Mouse (Mus musculus): ENCODE results near the gene Sh2d5. TPM values are rescaled to one million over a fixed set of nuclear protein-coding genes. Genes with fewer than 3 reads are reported as not detected.

Sh2d5 gene
- total and polyA plus RNA-seq, 3 experiments = 2.0 to 2.8 TPM; not detected in 1

GRCm38 (mm10) chr4:138307739-138308138, 57.5 kb downstream of the Sh2d5 start (continued):
- TF ChIP-seq CHD1 (IDR thresholded peaks at IDR 0.05; ENCODE audit: low read depth, low read length) = no peak

GRCm38 (mm10) chr4:138310311-138310910, 60.2 kb downstream of the Sh2d5 start:
- H3K27ac ChIP-seq (ENCODE audit: control insufficient read depth, low read depth, low read length) = no peak overlapping the region
- peaks cover 23% of the 10 kb centered on the region for H3K79me2 ChIP-seq (ENCODE audit: control insufficient read depth, insufficient read depth, low read length, poor library complexity)
- no peaks in the 10 kb centered on the region for H3K9me3 ChIP-seq (replicated peaks; ENCODE audit: insufficient read depth, low read length)
- no peak overlapping the region for H3K4me3 ChIP-seq (ENCODE audit: control insufficient read depth in 1 of 2, insufficient read depth in 1 of 2, low read depth in 2 of 2, low read length in 2 of 2)
- H3K36me3 ChIP-seq (ENCODE audit: control insufficient read depth in 1 of 2, insufficient read depth in 2 of 2, low read length in 2 of 2) = peaks cover 11 to 13% of the 10 kb centered on the region in 2 experiments
- H3K9ac ChIP-seq (ENCODE audit: control insufficient read depth, low read depth, low read length, poor library complexity, severe bottlenecking) = no peak overlapping the region
- peaks cover 9 to 19% of the 10 kb centered on the region in 2 experiments; a peak in 3 of 4 replicates for H3K4me1 ChIP-seq (ENCODE audit: control insufficient read depth in 1 of 2, insufficient read depth in 2 of 2, low read length in 2 of 2)
- TF ChIP-seq ZNF384 (IDR thresholded peaks at IDR 0.05; ENCODE audit: low read depth, low read length) = no peak
- TF ChIP-seq TBP (IDR thresholded peaks at IDR 0.05; ENCODE audit: low read depth, low read length) = no peak
- TF ChIP-seq NELFE (IDR thresholded peaks at IDR 0.05; ENCODE audit: low read depth, low read length) = no peak
- no peak for TF ChIP-seq ZC3H11A (IDR thresholded peaks at IDR 0.05; ENCODE audit: low read depth, low read length)
- TF ChIP-seq JUND (IDR thresholded peaks at IDR 0.05; ENCODE audit: low read depth, low read length) = no peak
- H3K27me3 ChIP-seq (ENCODE audit: control insufficient read depth in 1 of 2, insufficient read depth in 2 of 2, low read length in 2 of 2) = no peaks in the 10 kb centered on the region
- no peak for DNase-seq (ENCODE audit: low read depth, low spot score)

Other genes with a start within 250 kb of the Sh2d5 start
- gene Hp1bp3, start 34.1 kb upstream of the Sh2d5 start, total RNA-seq (2012; rRNA removed) = 39.1 and 45.1 TPM in 2 replicates
- gene Hp1bp3, start 34.1 kb upstream of the Sh2d5 start, polyA plus RNA-seq (2012; ENCODE audit: insufficient read depth in 1 of 2, insufficient read length in 2 of 2, low read depth in 1 of 2, low replicate concordance in 2 of 2, missing spikeins in 1 of 2) = 10 to 100 TPM in 1 of 2 experiments, not detected in 1; 74.0 TPM
- gene Kif17, start within 50 bp of the Sh2d5 start, total RNA-seq (2012; rRNA removed) = 0.23 and 0.54 TPM in 2 replicates
- 1 to 10 TPM in 1 of 2 experiments, not detected in 1; 2.5 TPM for gene Kif17, start within 50 bp of the Sh2d5 start, polyA plus RNA-seq (2012; ENCODE audit: insufficient read depth in 1 of 2, insufficient read length in 2 of 2, low read depth in 1 of 2, low replicate concordance in 2 of 2, missing spikeins in 1 of 2)
- 251 and 283 TPM in 2 replicates for gene Ddost, start 54.3 kb downstream of the Sh2d5 start, total RNA-seq (2012; rRNA removed)
- 100 to 1,000 TPM in 1 of 2 experiments, 10 to 100 TPM in 1; 68.9 to 402 TPM for gene Ddost, start 54.3 kb downstream of the Sh2d5 start, polyA plus RNA-seq (2012; ENCODE audit: insufficient read depth in 1 of 2, insufficient read length in 2 of 2, low read depth in 1 of 2, low replicate concordance in 2 of 2, missing spikeins in 1 of 2)
- gene Pink1, start 75.9 kb downstream of the Sh2d5 start, total RNA-seq (2012; rRNA removed) = 14.0 and 21.2 TPM in 2 replicates
- 10 to 100 TPM in 1 of 2 experiments, not detected in 1; 22.1 TPM for gene Pink1, start 75.9 kb downstream of the Sh2d5 start, polyA plus RNA-seq (2012; ENCODE audit: insufficient read depth in 1 of 2, insufficient read length in 2 of 2, low read depth in 1 of 2, low replicate concordance in 2 of 2, missing spikeins in 1 of 2)
- 10.7 and 12.4 TPM in 2 replicates for gene Cda, start 117.6 kb downstream of the Sh2d5 start, total RNA-seq (2012; rRNA removed)
- gene Cda, start 117.6 kb downstream of the Sh2d5 start, polyA plus RNA-seq (2012; ENCODE audit: insufficient read depth in 1 of 2, insufficient read length in 2 of 2, low read depth in 1 of 2, low replicate concordance in 2 of 2, missing spikeins in 1 of 2) = 10 to 100 TPM in 1 of 2 experiments, not detected in 1; 26.1 TPM
- not detected in 2 replicates for gene Fam43b, start 146.1 kb downstream of the Sh2d5 start, total RNA-seq (2012; rRNA removed)
- not detected for gene Fam43b, start 146.1 kb downstream of the Sh2d5 start, polyA plus RNA-seq (2012; ENCODE audit: insufficient read depth in 1 of 2, insufficient read length in 2 of 2, low read depth in 1 of 2, low replicate concordance in 2 of 2, missing spikeins in 1 of 2)
- gene Mul1, start 184.3 kb downstream of the Sh2d5 start, total RNA-seq (2012; rRNA removed) = 26.9 and 31.9 TPM in 2 replicates
- 10 to 100 TPM in 1 of 2 experiments, not detected in 1; 31.3 TPM for gene Mul1, start 184.3 kb downstream of the Sh2d5 start, polyA plus RNA-seq (2012; ENCODE audit: insufficient read depth in 1 of 2, insufficient read length in 2 of 2, low read depth in 1 of 2, low replicate concordance in 2 of 2, missing spikeins in 1 of 2)
- gene Camk2n1, start 203.9 kb downstream of the Sh2d5 start, total RNA-seq (2012; rRNA removed) = not detected in 2 replicates
- under 1 TPM in 1 of 2 experiments, not detected in 1; 0.10 TPM for gene Camk2n1, start 203.9 kb downstream of the Sh2d5 start, polyA plus RNA-seq (2012; ENCODE audit: insufficient read depth in 1 of 2, insufficient read length in 2 of 2, low read depth in 1 of 2, low replicate concordance in 2 of 2, missing spikeins in 1 of 2)